Mouse (Mus musculus) C2C12 (cell line): ENCODE measurements around the gene Alg12.

Experiments used
- CTCF ChIP-seq: IDR thresholded peaks from one replicate; pipeline ENCODE4 v1.5.1; 2011; ENCODE audit not compliant: control insufficient read depth, insufficient read depth, insufficient read length
- USF1 ChIP-seq: IDR thresholded peaks from one replicate; pipeline ENCODE4 v1.6.1; 2011; ENCODE audit warnings: low read depth, mild to moderate bottlenecking, control low read depth, moderate library complexity

DNA sequence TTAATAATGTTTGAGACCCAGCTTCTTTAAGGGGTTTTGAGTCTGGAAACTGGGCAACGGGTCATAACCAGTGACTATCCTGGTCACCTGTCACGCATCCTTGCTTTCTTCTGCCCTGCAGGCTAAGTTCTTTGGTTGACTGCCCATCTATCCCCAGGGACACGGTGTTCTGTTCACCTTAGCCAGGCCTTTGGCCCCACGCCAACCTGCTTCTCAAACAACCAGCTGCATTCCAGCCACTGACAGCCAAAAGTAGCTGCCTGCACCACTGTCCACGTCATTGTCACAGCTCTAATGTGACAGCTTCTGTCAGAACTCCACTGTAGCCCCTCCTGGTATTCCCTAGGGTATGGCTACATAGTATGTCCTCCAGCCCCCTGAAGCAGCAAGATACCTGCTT, 12.4 kb upstream of the Alg12 start:
- TF ChIP-seq CTCF (no peak), USF1 (no peak)
